Mouse (Mus musculus) neural tube, embryonic 14.5 days (tissue): ENCODE measurements around the gene Rnf150. TPM values are rescaled to one million over a fixed set of nuclear protein-coding genes. Genes with fewer than 3 reads are reported as not detected.

Source experiments
- ATAC-seq: fragments of 200-750 bp; cut with Nextera tagmentation; 2 replicates; pipeline ENCODE4 v1.8.0; 2017; ENCODE audit warnings: low read depth, mild to moderate bottlenecking, moderate TSS enrichment, moderate library complexity
- H3K27ac ChIP-seq: fragments of 300-500 bp; sonication (generic); 2 replicates; pipeline ENCODE4 v1.5.1; 2014; ENCODE audit warnings: low read depth, mild to moderate bottlenecking, control low read depth, low read length, moderate library complexity, mixed read lengths
- H3K27me3 ChIP-seq: fragments of 300-500 bp; sonication (generic); 2 replicates; pipeline ENCODE4 v1.6.1; 2014; ENCODE audit warnings: low read length; ENCODE audit not compliant: control insufficient read depth, insufficient read depth
- H3K36me3 ChIP-seq: fragments of 300-500 bp; sonication (generic); 2 replicates; pipeline ENCODE4 v1.6.1; 2014; ENCODE audit warnings: low read length, mixed read lengths; ENCODE audit not compliant: control insufficient read depth, insufficient read depth
- H3K4me1 ChIP-seq: fragments of 300-500 bp; sonication (generic); 2 replicates; pipeline ENCODE4 v1.6.1; 2014; ENCODE audit warnings: low read length; ENCODE audit not compliant: control insufficient read depth, insufficient read depth
- H3K4me2 ChIP-seq: fragments of 300-500 bp; sonication (generic); 2 replicates; pipeline ENCODE4 v1.6.1; 2014; ENCODE audit warnings: mild to moderate bottlenecking, low read depth, low read length, control low read depth
- H3K4me3 ChIP-seq: fragments of 300-500 bp; sonication (generic); 2 replicates; pipeline ENCODE4 v1.5.1; 2014; ENCODE audit warnings: low read depth, low read length, control low read depth, mixed read lengths
- H3K9ac ChIP-seq: fragments of 300-500 bp; sonication (generic); replicated peaks from 2 replicates; pipeline ENCODE4 v1.6.1; 2014; ENCODE audit warnings: low read depth, mild to moderate bottlenecking, control low read depth, low read length, mixed read lengths
- H3K9me3 ChIP-seq: fragments of 300-500 bp; sonication (generic); 2 replicates; pipeline ENCODE4 v1.6.1; 2016; ENCODE audit warnings: low read length; ENCODE audit not compliant: control insufficient read depth
- WGBS: fragments of 180-500 bp; shearing (Covaris S2); extraction: QIAGEN DNeasy Blood & Tissue Kit; methylation state at CpG from one replicate; pipeline ENCODE4 v1.1.7; 2014; 5-methylcytosine and 5-hydroxymethylcytosine counted together
- polyA plus RNA-seq: library from polyadenylated mRNA; unstranded; fragments of >200 nt; fragmentation: Nextera tagmentation; extraction: Ambion mirVana; gene quantifications from 2 replicates; pipeline ENCODE4 v1.2.1, GENCODE M21; 2014

Rnf150 gene
- polyA plus RNA-seq, 1 experiment from 2014 or later: 3.8 TPM

DNA sequence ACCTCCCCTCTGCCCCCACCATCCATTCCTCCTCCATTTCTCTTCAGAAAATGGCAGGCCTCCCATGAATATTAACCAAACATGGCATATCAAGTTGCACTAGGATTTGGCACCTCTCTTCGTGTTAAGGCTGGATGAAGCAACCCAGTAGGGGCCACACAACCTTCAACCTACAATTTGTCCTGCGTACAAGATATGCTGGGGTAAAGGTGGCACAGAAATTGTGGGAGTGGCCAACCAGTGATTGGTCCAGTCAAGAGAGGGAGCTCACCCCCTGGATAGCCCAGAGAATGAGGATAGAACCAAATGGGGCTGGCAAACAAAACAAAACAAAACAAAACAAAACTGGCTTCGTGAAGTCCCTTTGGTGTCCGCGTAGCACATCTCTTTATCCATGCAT is 198.1 kb downstream of the Rnf150 start:
- Histone ChIP-seq H3K4me1 (0 out of 2 replicates have a peak, but pooled peaks cover 3% of the 10 kb centered on the region), H3K4me2 (no peak overlapping the region), H3K27ac (no peak overlapping the region), H3K4me3 (no peak overlapping the region), H3K27me3 (no peaks in the 10 kb centered on the region), H3K9me3 (no peaks in the 10 kb centered on the region), H3K36me3 (no peaks in the 10 kb centered on the region), H3K9ac (no peak overlapping the region)
- WGBS: 89% methylated on average over 5 of the region's 5 CpGs
- ATAC-seq: no peak

DNA sequence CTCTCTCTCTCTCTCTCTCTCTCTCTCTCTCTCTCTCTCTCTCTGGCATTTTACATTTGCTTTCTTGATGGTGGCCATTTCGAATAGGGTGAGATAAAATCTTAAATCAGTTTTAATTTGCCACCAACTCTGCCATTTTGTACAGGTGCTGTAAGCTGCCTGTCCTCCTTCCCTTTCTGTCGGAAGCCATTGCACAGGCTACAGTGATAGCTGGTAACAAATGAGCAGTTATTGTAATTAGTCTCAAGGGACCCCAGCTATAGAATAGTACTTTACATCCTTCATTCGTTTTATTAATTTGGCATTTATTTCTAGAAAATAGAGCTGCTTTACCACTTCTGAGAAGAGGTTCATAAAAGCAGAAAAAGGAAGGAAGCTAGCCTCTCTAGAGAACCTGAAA is 198.7 kb downstream of the Rnf150 start:
- Histone ChIP-seq H3K27ac (no peak overlapping the region), H3K4me1 (0 out of 2 replicates have a peak, but pooled peaks cover 3% of the 10 kb centered on the region), H3K4me2 (no peak overlapping the region), H3K36me3 (no peaks in the 10 kb centered on the region), H3K9ac (no peak overlapping the region), H3K27me3 (no peaks in the 10 kb centered on the region), H3K4me3 (no peak overlapping the region), H3K9me3 (no peaks in the 10 kb centered on the region)
- no peak for ATAC-seq
- 52% methylated on average over 3 of the region's 3 CpGs for WGBS

DNA sequence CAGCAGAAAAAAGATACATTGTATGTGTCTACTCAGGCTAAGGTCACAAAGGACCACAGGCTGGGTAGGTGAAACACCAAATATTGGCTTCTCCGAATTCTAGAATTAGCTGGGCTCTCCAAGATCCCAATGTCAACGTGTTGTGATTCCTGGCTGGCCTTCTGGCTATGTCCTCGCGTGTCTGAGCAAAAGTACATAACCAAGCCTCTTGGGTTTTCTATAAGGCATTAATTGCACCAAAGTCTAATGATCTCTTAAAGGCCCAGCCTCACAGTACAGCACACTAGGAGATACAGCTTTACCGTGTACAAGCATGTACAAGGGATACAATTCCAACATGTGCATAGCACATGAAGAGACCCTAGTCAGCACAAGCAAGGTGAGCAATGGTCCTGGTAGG is 199.1 kb downstream of the Rnf150 start:
- H3K9ac ChIP-seq: no peak overlapping the region
- WGBS: 78% methylated on average over 5 of the region's 5 CpGs
- H3K27me3 ChIP-seq: no peaks in the 10 kb centered on the region
- no peak for ATAC-seq
- no peaks in the 10 kb centered on the region for H3K9me3 ChIP-seq
- no peak overlapping the region for H3K4me3 ChIP-seq
- H3K36me3 ChIP-seq: no peaks in the 10 kb centered on the region
- no peak overlapping the region for H3K27ac ChIP-seq
- H3K4me1 ChIP-seq: 0 out of 2 replicates have a peak, but pooled peaks cover 3% of the 10 kb centered on the region
- H3K4me2 ChIP-seq: no peak overlapping the region

DNA sequence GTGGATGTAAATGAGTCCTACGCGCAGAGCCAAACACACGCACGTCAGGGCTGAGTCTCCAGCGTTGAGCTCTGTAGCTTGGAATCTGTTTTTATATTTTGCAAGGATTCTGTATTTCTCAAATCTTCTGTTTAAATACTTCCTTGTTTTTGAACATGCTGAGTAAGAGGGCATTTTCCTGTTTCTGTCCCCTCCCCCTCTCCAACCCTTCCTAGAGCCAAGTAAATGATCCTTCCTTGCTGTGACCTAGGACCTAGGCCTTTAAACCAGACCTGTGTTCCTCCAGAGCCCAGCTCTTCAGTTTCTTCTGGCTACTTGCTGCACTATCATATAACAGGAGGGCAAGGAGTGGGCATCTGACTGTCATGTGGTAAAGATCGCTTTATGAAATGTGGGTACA is 200.9 kb downstream of the Rnf150 start:
- 0 out of 2 replicates have a peak, but pooled peaks cover 3% of the 10 kb centered on the region for H3K4me1 ChIP-seq
- H3K27ac ChIP-seq: no peak overlapping the region
- no peak overlapping the region for H3K4me3 ChIP-seq
- no peaks in the 10 kb centered on the region for H3K36me3 ChIP-seq
- no peak for ATAC-seq
- no peaks in the 10 kb centered on the region for H3K9me3 ChIP-seq
- no peak overlapping the region for H3K9ac ChIP-seq
- no peak overlapping the region for H3K4me2 ChIP-seq
- WGBS: 92% methylated on average over 6 of the region's 6 CpGs
- no peaks in the 10 kb centered on the region for H3K27me3 ChIP-seq

DNA sequence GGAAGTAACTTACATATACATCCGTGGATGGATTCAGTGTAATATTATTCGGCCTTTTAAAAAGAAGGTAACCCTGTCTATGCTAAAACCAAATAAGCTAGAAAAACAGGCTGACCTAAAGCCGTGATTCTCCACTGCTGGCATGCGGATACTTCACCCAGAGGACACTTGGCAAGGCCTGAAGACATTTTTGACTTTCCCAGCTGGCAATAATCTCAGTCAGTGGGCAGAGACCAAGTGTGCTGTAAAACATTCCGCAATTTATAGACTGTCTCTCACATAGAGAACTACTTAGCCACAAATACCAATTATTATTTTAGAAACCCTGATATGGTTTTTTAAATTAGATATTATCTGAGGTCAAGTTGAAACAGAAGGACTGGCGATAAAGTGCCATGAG is 202.9 kb downstream of the Rnf150 start:
- no peaks in the 10 kb centered on the region for H3K27me3 ChIP-seq
- WGBS: 90% methylated on average over 6 of the region's 6 CpGs
- H3K36me3 ChIP-seq: no peaks in the 10 kb centered on the region
- no peaks in the 10 kb centered on the region for H3K9me3 ChIP-seq
- H3K27ac ChIP-seq: no peak overlapping the region
- H3K4me2 ChIP-seq: no peak overlapping the region
- no peak for ATAC-seq
- H3K9ac ChIP-seq: no peak overlapping the region
- H3K4me3 ChIP-seq: no peak overlapping the region
- H3K4me1 ChIP-seq: 0 out of 2 replicates have a peak, but pooled peaks cover 3% of the 10 kb centered on the region

DNA sequence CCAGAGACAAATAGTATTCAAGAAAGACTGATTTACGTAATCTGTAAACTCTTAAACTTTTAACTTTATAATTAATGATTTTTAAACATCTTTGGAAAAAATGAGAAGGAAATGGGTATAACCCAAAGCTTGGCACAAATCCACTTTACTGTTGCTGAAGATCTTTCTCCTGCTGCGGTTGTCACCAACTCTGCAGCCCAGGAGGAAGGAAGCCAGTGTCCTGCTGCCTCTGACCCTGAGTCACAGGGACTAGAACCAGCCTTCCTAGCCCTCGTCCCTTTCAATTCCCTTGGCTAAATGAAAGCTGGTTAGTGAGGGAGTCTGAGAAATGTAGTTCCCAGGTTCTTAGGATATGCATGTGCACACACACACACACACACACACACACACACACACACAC is 203.7 kb downstream of the Rnf150 start:
- ATAC-seq: no peak
- Histone ChIP-seq H3K4me1 (0 out of 2 replicates have a peak, but pooled peaks cover 3% of the 10 kb centered on the region), H3K36me3 (no peaks in the 10 kb centered on the region), H3K4me3 (no peak overlapping the region), H3K27me3 (no peaks in the 10 kb centered on the region), H3K4me2 (no peak overlapping the region), H3K27ac (no peak overlapping the region), H3K9me3 (no peaks in the 10 kb centered on the region), H3K9ac (no peak overlapping the region)
- WGBS: 91% methylated on average over 3 of the region's 3 CpGs

DNA sequence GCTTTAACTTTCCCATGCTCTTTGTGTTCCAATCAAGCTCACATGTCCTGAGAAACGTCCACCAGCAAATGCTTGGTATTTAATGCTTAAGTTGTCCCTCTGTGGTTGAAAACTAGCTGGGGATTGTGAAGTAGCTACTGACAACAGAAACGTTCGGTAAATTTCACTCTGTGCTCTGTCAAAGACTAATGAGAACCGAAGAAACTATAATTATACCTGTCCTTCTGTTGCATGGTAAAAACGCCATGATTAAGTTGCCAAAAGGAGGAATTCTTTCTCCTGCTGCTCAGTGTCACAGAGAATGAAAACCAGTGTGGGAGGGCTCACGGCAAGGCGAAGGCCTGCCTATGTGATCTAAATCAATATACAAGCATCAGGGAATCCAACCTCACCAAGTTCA is 204.8 kb downstream of the Rnf150 start:
- Histone ChIP-seq H3K4me1 (no peaks in the 10 kb centered on the region), H3K27ac (no peak overlapping the region), H3K36me3 (no peaks in the 10 kb centered on the region), H3K4me3 (no peak overlapping the region), H3K9ac (no peak overlapping the region), H3K27me3 (no peaks in the 10 kb centered on the region), H3K4me2 (no peak overlapping the region), H3K9me3 (no peaks in the 10 kb centered on the region)
- WGBS: 80% methylated on average over 7 of the region's 7 CpGs
- ATAC-seq: no peak

DNA sequence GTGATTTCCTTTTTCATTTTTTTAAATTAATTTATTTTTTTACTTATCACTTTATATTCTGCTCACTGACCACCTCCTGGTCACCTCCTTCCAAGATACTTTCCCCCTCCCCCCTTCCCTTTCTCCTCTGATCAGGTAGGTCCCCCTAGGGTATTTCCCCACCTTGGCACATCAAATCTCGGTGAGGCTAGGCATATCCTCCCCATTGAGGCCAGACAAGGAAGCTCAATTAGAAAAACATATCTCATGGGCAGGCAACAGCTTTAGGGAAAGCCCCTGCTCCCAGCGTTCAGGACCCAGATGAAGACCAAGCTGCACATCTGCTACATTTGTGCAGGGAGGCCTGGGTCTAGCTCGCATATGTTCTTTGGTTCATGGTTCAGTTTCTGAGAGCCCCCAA is 211.1 kb downstream of the Rnf150 start:
- Histone ChIP-seq H3K4me1 (0 out of 2 replicates have a peak, but pooled peaks cover 4% of the 10 kb centered on the region), H3K27me3 (no peaks in the 10 kb centered on the region), H3K9me3 (no peaks in the 10 kb centered on the region), H3K9ac (no peak overlapping the region), H3K27ac (no peak overlapping the region), H3K4me3 (no peak overlapping the region), H3K36me3 (no peaks in the 10 kb centered on the region), H3K4me2 (no peak overlapping the region)
- WGBS: 86% methylated on average over 3 of the region's 3 CpGs
- ATAC-seq: no peak

DNA sequence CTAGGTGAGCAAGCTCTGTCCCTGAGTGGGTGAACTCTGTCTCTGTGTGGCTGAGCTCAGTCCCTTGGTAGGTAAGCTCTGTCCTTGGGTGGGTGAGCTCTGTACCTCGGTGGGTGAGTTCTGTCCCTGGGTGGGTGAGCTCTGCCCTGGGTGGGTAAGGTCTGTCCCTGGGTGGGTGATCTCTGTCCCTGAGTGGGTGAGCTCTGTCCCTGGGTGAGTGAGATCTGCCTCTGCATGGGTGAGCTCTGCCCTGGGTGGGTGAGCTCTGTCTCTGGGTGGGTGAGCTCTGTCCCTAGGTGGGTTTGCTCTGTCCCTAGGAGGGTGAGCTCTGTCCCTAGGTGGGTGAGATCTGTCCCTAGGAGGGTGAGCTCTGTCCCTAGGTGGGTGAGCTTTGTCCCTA is 213.5 kb downstream of the Rnf150 start:
- 100% methylated on average over 1 of the region's 1 CpGs for WGBS
- ATAC-seq: no peak

More for the DNA sequence above, 213.5 kb downstream of the Rnf150 start:
- H3K9ac ChIP-seq: no peak overlapping the region
- no peaks in the 10 kb centered on the region for H3K36me3 ChIP-seq
- H3K27me3 ChIP-seq: no peaks in the 10 kb centered on the region
- no peak overlapping the region for H3K4me2 ChIP-seq
- no peak overlapping the region for H3K27ac ChIP-seq
- H3K4me1 ChIP-seq: 0 out of 2 replicates have a peak, but pooled peaks cover 6% of the 10 kb centered on the region
- no peaks in the 10 kb centered on the region for H3K9me3 ChIP-seq
- no peak overlapping the region for H3K4me3 ChIP-seq
